Mouse (Mus musculus): ENCODE measurements around the gene Ndufb5. TPM values are rescaled to one million over a fixed set of nuclear protein-coding genes. Genes with fewer than 3 reads are reported as not detected.

Ndufb5 gene
- total and polyA plus RNA-seq, 3 experiments: 213 to 502 (median 241) TPM

Other genes starting within 250 kb of the Ndufb5 start
- gene Kcnmb3, start 244.8 kb upstream of the Ndufb5 start, total RNA-seq (2012; rRNA removed): not detected in 2 replicates
- gene Kcnmb3, start 244.8 kb upstream of the Ndufb5 start, polyA plus RNA-seq (2012; ENCODE audit: insufficient read depth in 1 of 2, insufficient read length in 2 of 2, low read depth in 1 of 2, low replicate concordance in 2 of 2, missing spikeins in 1 of 2): not detected
- 34.1 and 34.5 TPM in 2 replicates for gene Zfp639, start 226.7 kb upstream of the Ndufb5 start, total RNA-seq (2012; rRNA removed)
- gene Zfp639, start 226.7 kb upstream of the Ndufb5 start, polyA plus RNA-seq (2012; ENCODE audit: insufficient read depth in 1 of 2, insufficient read length in 2 of 2, low read depth in 1 of 2, low replicate concordance in 2 of 2, missing spikeins in 1 of 2): 100 to 1,000 TPM in 1 of 2 experiments, 10 to 100 TPM in 1; 35.4 to 302 TPM
- gene Mfn1, start 207.5 kb upstream of the Ndufb5 start, total RNA-seq (2012; rRNA removed): 20.8 and 25.5 TPM in 2 replicates
- gene Mfn1, start 207.5 kb upstream of the Ndufb5 start, polyA plus RNA-seq (2012; ENCODE audit: insufficient read depth in 1 of 2, insufficient read length in 2 of 2, low read depth in 1 of 2, low replicate concordance in 2 of 2, missing spikeins in 1 of 2): 10 to 100 TPM in 1 of 2 experiments, not detected in 1; 29.4 TPM
- 61.2 and 62.4 TPM in 2 replicates for gene Gnb4, start 120.4 kb upstream of the Ndufb5 start, total RNA-seq (2012; rRNA removed)
- 10 to 100 TPM in 1 of 2 experiments, not detected in 1; 49.5 TPM for gene Gnb4, start 120.4 kb upstream of the Ndufb5 start, polyA plus RNA-seq (2012; ENCODE audit: insufficient read depth in 1 of 2, insufficient read length in 2 of 2, low read depth in 1 of 2, low replicate concordance in 2 of 2, missing spikeins in 1 of 2)
- 164 and 175 TPM in 2 replicates for gene Actl6a, start 30.7 kb upstream of the Ndufb5 start, total RNA-seq (2012; rRNA removed)
- 100 to 1,000 TPM in 1 of 2 experiments, not detected in 1; 129 TPM for gene Actl6a, start 30.7 kb upstream of the Ndufb5 start, polyA plus RNA-seq (2012; ENCODE audit: insufficient read depth in 1 of 2, insufficient read length in 2 of 2, low read depth in 1 of 2, low replicate concordance in 2 of 2, missing spikeins in 1 of 2)
- gene Mrpl47, start 615 bp downstream of the Ndufb5 start, total RNA-seq (2012; rRNA removed): 61.5 and 70.3 TPM in 2 replicates
- 10 to 100 TPM in 1 of 2 experiments, not detected in 1; 73.1 TPM for gene Mrpl47, start 615 bp downstream of the Ndufb5 start, polyA plus RNA-seq (2012; ENCODE audit: insufficient read depth in 1 of 2, insufficient read length in 2 of 2, low read depth in 1 of 2, low replicate concordance in 2 of 2, missing spikeins in 1 of 2)
- not detected in 2 replicates for gene Usp13, start 80.6 kb downstream of the Ndufb5 start, total RNA-seq (2012; rRNA removed)
- not detected for gene Usp13, start 80.6 kb downstream of the Ndufb5 start, polyA plus RNA-seq (2012; ENCODE audit: insufficient read depth in 1 of 2, insufficient read length in 2 of 2, low read depth in 1 of 2, low replicate concordance in 2 of 2, missing spikeins in 1 of 2)

Measured in MEL (cell line).